Mouse (Mus musculus): Measurements from ENCODE around the gene Nek9. TPM values are rescaled to one million over a fixed set of nuclear protein-coding genes. Genes with fewer than 3 reads are reported as not detected.

Gene Nek9
- polyA plus RNA-seq, 1 experiment from 2014 or later: 19.1 TPM

GRCm38 (mm10) chr12:85269821-85270220, 69.3 kb downstream of the Nek9 start:
- no peaks in the 10 kb centered on the region; the same call in 1 of the 2 replicates for H3K36me3 ChIP-seq (ENCODE audit: control insufficient read depth, insufficient read depth, low read length)
- peak overlapping the region; percentile 57 for H3K4me3 ChIP-seq (ENCODE audit: low read length)
- H3K4me1 ChIP-seq (ENCODE audit: control insufficient read depth, insufficient read depth, low read length): peaks cover 12% of the 10 kb centered on the region
- no peaks in the 10 kb centered on the region for H3K9me3 ChIP-seq (ENCODE audit: control insufficient read depth, low read length)
- H3K27me3 ChIP-seq (ENCODE audit: control insufficient read depth, insufficient read depth, low read length): no peaks in the 10 kb centered on the region
- peak overlapping the region; percentile 81 for H3K27ac ChIP-seq (ENCODE audit: low read depth, low read length)
- peak overlapping the region; percentile 65 for H3K9ac ChIP-seq (ENCODE audit: low read depth, low read length)
- H3K4me2 ChIP-seq (replicated peaks; ENCODE audit: low read depth, low read length): peak overlapping the region; percentile 61
- ATAC-seq (ENCODE audit: low FRiP score, low TSS enrichment): no peak
- 46% methylated on average over 3 of the region's 3 CpGs for WGBS

- Histone ChIP-seq H3K4me1 (ENCODE audit: control insufficient read depth, insufficient read depth, low read length) (peaks cover 12% of the 10 kb centered on the region), H3K9ac (ENCODE audit: low read depth, low read length) (no peak overlapping the region), H3K4me2 (replicated peaks; ENCODE audit: low read depth, low read length) (no peak overlapping the region), H3K4me3 (ENCODE audit: low read length) (no peak overlapping the region), H3K36me3 (ENCODE audit: control insufficient read depth, insufficient read depth, low read length) (no peaks in the 10 kb centered on the region), H3K27ac (ENCODE audit: low read depth, low read length) (no peak overlapping the region), H3K27me3 (ENCODE audit: control insufficient read depth, insufficient read depth, low read length) (no peaks in the 10 kb centered on the region), H3K9me3 (ENCODE audit: control insufficient read depth, low read length) (no peaks in the 10 kb centered on the region)
- ATAC-seq (ENCODE audit: low FRiP score, low TSS enrichment): no peak
- 85% methylated on average over 3 of the region's 3 CpGs for WGBS
These were observed 72.9 kb downstream of the Nek9 start for GRCm38 (mm10) chr12:85266248-85266647.

DNA sequence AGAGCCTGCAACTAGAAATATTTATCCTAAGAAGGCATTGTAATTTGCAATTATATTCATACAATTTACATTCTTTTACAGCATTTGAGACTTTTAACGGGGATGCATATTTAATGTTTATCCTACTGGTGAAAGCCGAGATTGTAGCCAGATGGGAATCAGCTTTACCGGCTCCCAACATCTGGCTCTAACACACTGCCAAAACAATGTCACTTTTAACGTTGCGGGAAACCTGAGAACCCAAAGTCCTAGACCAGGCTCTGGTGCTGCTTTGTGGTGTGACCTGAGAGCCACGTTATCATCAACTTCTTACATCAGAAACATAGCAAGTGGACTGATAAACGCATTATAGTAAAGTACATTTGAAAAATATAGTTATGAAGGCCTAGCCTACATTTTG, 74.2 kb downstream of the Nek9 start:
- H3K4me3 ChIP-seq (ENCODE audit: low read length): no peak overlapping the region
- H3K4me2 ChIP-seq (replicated peaks; ENCODE audit: low read depth, low read length): no peak overlapping the region
- peak; percentile 71; the same call in 1 of the 2 replicates for ATAC-seq (ENCODE audit: low FRiP score, low TSS enrichment)
- no peaks in the 10 kb centered on the region for H3K36me3 ChIP-seq (ENCODE audit: control insufficient read depth, insufficient read depth, low read length)
- WGBS: 17% methylated on average over 7 of the region's 7 CpGs
- H3K4me1 ChIP-seq (ENCODE audit: control insufficient read depth, insufficient read depth, low read length): peaks cover 12% of the 10 kb centered on the region
- H3K9me3 ChIP-seq (ENCODE audit: control insufficient read depth, low read length): no peaks in the 10 kb centered on the region
- H3K27me3 ChIP-seq (ENCODE audit: control insufficient read depth, insufficient read depth, low read length): no peaks in the 10 kb centered on the region
- H3K27ac ChIP-seq (ENCODE audit: low read depth, low read length): no peak overlapping the region
- H3K9ac ChIP-seq (ENCODE audit: low read depth, low read length): no peak overlapping the region

- H3K27ac ChIP-seq (ENCODE audit: low read depth, low read length): peak overlapping the region; percentile 47; the same call in 1 of the 2 replicates
- ATAC-seq (ENCODE audit: low FRiP score, low TSS enrichment): no peak
- no peaks in the 10 kb centered on the region for H3K36me3 ChIP-seq (ENCODE audit: control insufficient read depth, insufficient read depth, low read length)
- H3K27me3 ChIP-seq (ENCODE audit: control insufficient read depth, insufficient read depth, low read length): no peaks in the 10 kb centered on the region
- H3K4me1 ChIP-seq (ENCODE audit: control insufficient read depth, insufficient read depth, low read length): peaks cover 12% of the 10 kb centered on the region; the same call in 1 of the 2 replicates
- H3K4me3 ChIP-seq (ENCODE audit: low read length): no peak overlapping the region
- H3K9ac ChIP-seq (ENCODE audit: low read depth, low read length): no peak overlapping the region
- 49% methylated on average over 8 of the region's 8 CpGs for WGBS
- no peak overlapping the region for H3K4me2 ChIP-seq (replicated peaks; ENCODE audit: low read depth, low read length)
- H3K9me3 ChIP-seq (ENCODE audit: control insufficient read depth, low read length): no peaks in the 10 kb centered on the region
These were observed 74.6 kb downstream of the Nek9 start for GRCm38 (mm10) chr12:85264531-85264930.

GRCm38 (mm10) chr12:85263190-85263589, 76.0 kb downstream of the Nek9 start:
- Histone ChIP-seq H3K27ac (ENCODE audit: low read depth, low read length) (no peak overlapping the region; the same call in 1 of the 2 replicates), H3K9me3 (ENCODE audit: control insufficient read depth, low read length) (no peaks in the 10 kb centered on the region), H3K4me2 (replicated peaks; ENCODE audit: low read depth, low read length) (no peak overlapping the region), H3K27me3 (ENCODE audit: control insufficient read depth, insufficient read depth, low read length) (no peaks in the 10 kb centered on the region), H3K4me1 (ENCODE audit: control insufficient read depth, insufficient read depth, low read length) (peaks cover 12% of the 10 kb centered on the region; the same call in 1 of the 2 replicates), H3K36me3 (ENCODE audit: control insufficient read depth, insufficient read depth, low read length) (no peaks in the 10 kb centered on the region; the same call in 1 of the 2 replicates), H3K9ac (ENCODE audit: low read depth, low read length) (no peak overlapping the region), H3K4me3 (ENCODE audit: low read length) (no peak overlapping the region)
- ATAC-seq (ENCODE audit: low FRiP score, low TSS enrichment): no peak
- WGBS: 74% methylated on average over 5 of the region's 5 CpGs

GRCm38 (mm10) chr12:85262489-85262888, 76.7 kb downstream of the Nek9 start:
- no peak overlapping the region for H3K9ac ChIP-seq (ENCODE audit: low read depth, low read length)
- no peak overlapping the region; the same call in 1 of the 2 replicates for H3K27ac ChIP-seq (ENCODE audit: low read depth, low read length)
- no peak overlapping the region for H3K4me2 ChIP-seq (replicated peaks; ENCODE audit: low read depth, low read length)
- no peaks in the 10 kb centered on the region for H3K9me3 ChIP-seq (ENCODE audit: control insufficient read depth, low read length)
- H3K4me3 ChIP-seq (ENCODE audit: low read length): no peak overlapping the region
- H3K27me3 ChIP-seq (ENCODE audit: control insufficient read depth, insufficient read depth, low read length): no peaks in the 10 kb centered on the region
- WGBS: 26% methylated on average over 10 of the region's 10 CpGs
- ATAC-seq (ENCODE audit: low FRiP score, low TSS enrichment): peak; percentile 82
- peaks cover 16% of the 10 kb centered on the region; the same call in 1 of the 2 replicates for H3K4me1 ChIP-seq (ENCODE audit: control insufficient read depth, insufficient read depth, low read length)
- H3K36me3 ChIP-seq (ENCODE audit: control insufficient read depth, insufficient read depth, low read length): no peaks in the 10 kb centered on the region; the same call in 1 of the 2 replicates

- Histone ChIP-seq H3K9ac (ENCODE audit: low read depth, low read length) (no peak overlapping the region), H3K27me3 (ENCODE audit: control insufficient read depth, insufficient read depth, low read length) (no peaks in the 10 kb centered on the region), H3K27ac (ENCODE audit: low read depth, low read length) (peak overlapping the region; percentile 62; the same call in 1 of the 2 replicates), H3K36me3 (ENCODE audit: control insufficient read depth, insufficient read depth, low read length) (no peaks in the 10 kb centered on the region; the same call in 1 of the 2 replicates), H3K4me3 (ENCODE audit: low read length) (no peak overlapping the region), H3K4me2 (replicated peaks; ENCODE audit: low read depth, low read length) (no peak overlapping the region), H3K9me3 (ENCODE audit: control insufficient read depth, low read length) (no peaks in the 10 kb centered on the region), H3K4me1 (ENCODE audit: control insufficient read depth, insufficient read depth, low read length) (peaks cover 19% of the 10 kb centered on the region)
- ATAC-seq (ENCODE audit: low FRiP score, low TSS enrichment): no peak
- WGBS: 53% methylated on average over 7 of the region's 7 CpGs
These were observed 82.0 kb downstream of the Nek9 start for GRCm38 (mm10) chr12:85257008-85257639.

GRCm38 (mm10) chr12:85256074-85256751, 82.9 kb downstream of the Nek9 start:
- Histone ChIP-seq H3K36me3 (ENCODE audit: control insufficient read depth, insufficient read depth, low read length) (no peaks in the 10 kb centered on the region; the same call in 1 of the 2 replicates), H3K27ac (ENCODE audit: low read depth, low read length) (peak overlapping the region; percentile 62; the same call in 1 of the 2 replicates), H3K27me3 (ENCODE audit: control insufficient read depth, insufficient read depth, low read length) (no peaks in the 10 kb centered on the region), H3K9me3 (ENCODE audit: control insufficient read depth, low read length) (no peaks in the 10 kb centered on the region), H3K4me1 (ENCODE audit: control insufficient read depth, insufficient read depth, low read length) (peaks cover 19% of the 10 kb centered on the region), H3K4me2 (replicated peaks; ENCODE audit: low read depth, low read length) (no peak overlapping the region), H3K9ac (ENCODE audit: low read depth, low read length) (no peak overlapping the region), H3K4me3 (ENCODE audit: low read length) (no peak overlapping the region)
- 31% methylated on average over 7 of the region's 7 CpGs for WGBS
- ATAC-seq (ENCODE audit: low FRiP score, low TSS enrichment): peak; percentile 88

GRCm38 (mm10) chr12:85252083-85252482, 87.1 kb downstream of the Nek9 start:
- Histone ChIP-seq H3K9ac (ENCODE audit: low read depth, low read length) (no peak overlapping the region), H3K9me3 (ENCODE audit: control insufficient read depth, low read length) (peaks cover 4% of the 10 kb centered on the region; the same call in 1 of the 2 replicates), H3K36me3 (ENCODE audit: control insufficient read depth, insufficient read depth, low read length) (no peaks in the 10 kb centered on the region; the same call in 1 of the 2 replicates), H3K4me3 (ENCODE audit: low read length) (no peak overlapping the region), H3K4me2 (replicated peaks; ENCODE audit: low read depth, low read length) (no peak overlapping the region), H3K27ac (ENCODE audit: low read depth, low read length) (no peak overlapping the region), H3K27me3 (ENCODE audit: control insufficient read depth, insufficient read depth, low read length) (no peaks in the 10 kb centered on the region), H3K4me1 (ENCODE audit: control insufficient read depth, insufficient read depth, low read length) (peaks cover 12% of the 10 kb centered on the region)
- ATAC-seq (ENCODE audit: low FRiP score, low TSS enrichment): no peak
- WGBS: 77% methylated on average over 3 of the region's 3 CpGs
